Mouse (Mus musculus) lung, postnatal 0 days (tissue): ENCODE measurements around the gene Crebrf.

ENCODE experiments used
- CTCF ChIP-seq: IDR thresholded peaks from 2 replicates; pipeline ENCODE4 v1.5.1; 2016; ENCODE audit warnings: antibody characterized with exemption, mild to moderate bottlenecking
- EP300 ChIP-seq: IDR thresholded peaks from 2 replicates; pipeline ENCODE4 v1.6.1; 2016; ENCODE audit warnings: antibody characterized with exemption, mild to moderate bottlenecking, control low read depth

GRCm38 (mm10) chr17:26779471-26779870, 64.0 kb downstream of the Crebrf start:
- TF ChIP-seq CTCF (no peak), EP300 (no peak)
